Mouse (Mus musculus): Measurements from ENCODE around the gene Prkce.

DNA sequence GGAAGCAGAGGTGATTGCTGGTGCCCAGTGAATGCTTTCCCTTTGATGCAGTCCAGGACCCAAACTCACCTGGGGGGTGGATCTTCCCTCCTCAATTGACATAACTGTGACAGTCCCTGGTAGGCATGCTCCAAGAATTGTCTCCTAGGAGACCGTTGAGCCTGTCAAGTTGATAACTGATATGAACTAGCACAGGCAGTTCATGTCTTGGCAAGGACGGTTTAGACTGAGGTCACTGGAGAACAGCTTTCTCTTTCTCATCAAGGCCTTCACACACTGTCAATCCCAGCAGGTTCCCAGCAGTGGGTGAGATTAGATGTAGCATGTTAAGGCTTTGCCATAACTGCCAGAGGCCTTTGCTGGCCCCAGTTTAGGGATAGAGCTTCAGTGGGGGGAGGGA, 265.5 kb downstream of the Prkce start:
- no peak for TF ChIP-seq POLR2A (IDR thresholded peaks at IDR 0.05; ENCODE audit: borderline replicate concordance, control insufficient read depth, low read depth, low read length)
- TF ChIP-seq CTCF (IDR thresholded peaks at IDR 0.05; ENCODE audit: control insufficient read depth, insufficient read depth, low read length), result no peak

Data from bone marrow, adult 2 months (tissue).